Mouse (Mus musculus) midbrain, embryonic 15.5 days (tissue): ENCODE measurements around the gene Drd5. TPM values are rescaled to one million over a fixed set of nuclear protein-coding genes. Genes with fewer than 3 reads are reported as not detected.

ENCODE experiments used
- ATAC-seq: fragments of 200-750 bp; cut with Nextera tagmentation; replicated peaks from 2 replicates; pipeline ENCODE4 v1.8.0; 2017; ENCODE audit warnings: moderate TSS enrichment
- H3K27ac ChIP-seq: fragments of 300-500 bp; sonication (generic); 2 replicates; pipeline ENCODE4 v1.5.1; 2015; ENCODE audit warnings: mild to moderate bottlenecking, inconsistent platforms
- H3K27me3 ChIP-seq: fragments of 300-500 bp; sonication (generic); replicated peaks from 2 replicates; pipeline ENCODE4 v1.6.1; 2015; ENCODE audit warnings: inconsistent platforms
- H3K36me3 ChIP-seq: fragments of 300-500 bp; sonication (generic); replicated peaks from 2 replicates; pipeline ENCODE4 v1.6.1; 2015; ENCODE audit warnings: inconsistent platforms
- H3K4me1 ChIP-seq: fragments of 300-500 bp; sonication (generic); 2 replicates; pipeline ENCODE4 v1.6.1; 2015; ENCODE audit warnings: inconsistent platforms
- H3K4me2 ChIP-seq: fragments of 300-500 bp; sonication (generic); 2 replicates; pipeline ENCODE4 v1.6.1; 2015; ENCODE audit warnings: inconsistent platforms, mild to moderate bottlenecking, moderate library complexity
- H3K4me3 ChIP-seq: fragments of 300-500 bp; sonication (generic); 2 replicates; pipeline ENCODE4 v1.5.1; 2015; ENCODE audit warnings: mild to moderate bottlenecking, inconsistent platforms
- H3K9ac ChIP-seq: fragments of 300-500 bp; sonication (generic); 2 replicates; pipeline ENCODE4 v1.6.1; 2015; ENCODE audit warnings: mild to moderate bottlenecking, inconsistent platforms
- H3K9me3 ChIP-seq: fragments of 300-500 bp; sonication (generic); 2 replicates; pipeline ENCODE4 v1.6.1; 2016; ENCODE audit warnings: inconsistent platforms
- WGBS: fragments of 180-500 bp; shearing (Covaris S2); methylation state at CpG from one replicate; pipeline ENCODE4 v1.1.7; 2015; ENCODE audit warnings: mixed read lengths; 5-methylcytosine and 5-hydroxymethylcytosine counted together
- polyA plus RNA-seq: library from polyadenylated mRNA; unstranded; fragments of >200 nt; fragmentation: Nextera tagmentation; extraction: Ambion mirVana; gene quantifications from 2 replicates; pipeline ENCODE4 v1.2.1, GENCODE M21; 2015

Drd5 gene
- polyA plus RNA-seq, 1 experiment from 2014 or later: 0.76 TPM

GRCm38 (mm10) chr5:38302651-38303050 is 16.5 kb upstream of the Drd5 start:
- Histone ChIP-seq H3K9me3 (no peaks in the 10 kb centered on the region), H3K4me1 (no peaks in the 10 kb centered on the region), H3K9ac (no peak overlapping the region), H3K4me2 (no peak overlapping the region), H3K27ac (no peak overlapping the region), H3K27me3 (no peaks in the 10 kb centered on the region), H3K36me3 (no peaks in the 10 kb centered on the region), H3K4me3 (no peak overlapping the region)
- ATAC-seq: no peak
- WGBS: 17% methylated on average over 12 of the region's 12 CpGs

DNA sequence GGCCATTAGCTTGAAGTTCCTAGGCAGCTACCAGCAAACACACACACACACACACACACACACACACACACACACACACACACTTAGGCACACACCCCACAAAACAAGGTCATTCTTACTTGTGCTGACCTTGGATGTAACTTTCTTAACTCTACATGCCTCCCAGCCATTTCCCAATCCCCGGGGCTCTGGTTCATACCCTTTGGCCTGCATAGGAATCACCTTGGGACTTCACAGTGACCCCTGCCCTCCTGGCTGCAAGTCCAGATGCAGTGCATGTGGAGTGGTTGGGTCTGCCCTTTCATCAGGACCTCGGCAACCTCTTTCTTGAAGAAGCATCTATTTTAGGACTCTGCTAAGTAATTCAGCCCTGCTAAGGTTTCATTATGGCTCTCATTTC is 13.9 kb upstream of the Drd5 start:
- Histone ChIP-seq H3K36me3 (no peaks in the 10 kb centered on the region), H3K4me3 (no peak overlapping the region), H3K27me3 (peaks cover 8% of the 10 kb centered on the region), H3K9me3 (no peaks in the 10 kb centered on the region), H3K27ac (no peak overlapping the region), H3K4me2 (no peak overlapping the region), H3K9ac (no peak overlapping the region), H3K4me1 (no peaks in the 10 kb centered on the region; the same call in 1 of the 2 replicates)
- 84% methylated on average over 2 of the region's 2 CpGs for WGBS
- ATAC-seq: no peak

DNA sequence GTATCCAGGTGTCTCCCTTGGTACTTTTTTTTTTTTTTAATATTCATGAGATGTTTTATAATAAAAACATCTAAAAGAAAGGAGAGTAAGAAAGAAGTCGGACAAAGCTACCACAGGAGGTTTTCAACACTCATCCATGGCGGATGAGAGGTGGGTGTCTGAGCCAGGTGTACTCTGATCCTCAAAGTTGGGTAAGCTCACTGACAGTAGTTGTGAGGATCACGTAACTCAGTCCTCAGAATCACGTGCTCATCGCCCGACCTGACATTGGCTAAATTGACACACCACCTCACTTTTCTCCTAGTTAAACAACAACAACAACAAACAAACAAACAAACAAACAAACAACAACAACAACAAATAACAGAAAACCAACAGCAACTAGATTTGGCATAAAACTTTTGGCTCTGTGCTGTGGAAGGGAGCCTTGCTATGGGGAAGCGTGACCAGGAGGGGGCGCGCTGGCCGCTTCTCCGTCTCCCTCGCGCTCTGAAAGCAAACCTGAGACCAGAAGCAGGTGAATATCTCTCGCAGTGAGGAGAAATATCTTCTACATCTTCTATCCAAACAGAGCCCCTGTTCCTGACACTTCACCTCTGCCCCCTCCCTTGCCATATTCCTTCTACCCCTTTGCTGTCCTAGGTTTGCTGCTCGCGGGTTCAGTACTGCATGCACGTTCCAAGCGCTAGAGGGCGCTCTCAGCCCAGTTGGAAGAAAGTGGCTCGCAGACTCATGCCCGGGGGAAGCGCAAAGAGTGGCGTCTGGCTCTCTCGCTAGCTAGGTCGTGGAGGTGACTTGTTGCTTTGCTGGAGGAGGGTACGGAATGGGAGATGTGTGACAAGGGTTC is 11.7 kb upstream of the Drd5 start:
- 10% methylated on average over 26 of the region's 26 CpGs for WGBS

GRCm38 (mm10) chr5:38308873-38309272 is 10.3 kb upstream of the Drd5 start:
- Histone ChIP-seq H3K4me2 (no peak overlapping the region), H3K9ac (no peak overlapping the region), H3K4me3 (no peak overlapping the region), H3K27ac (no peak overlapping the region), H3K36me3 (no peaks in the 10 kb centered on the region), H3K27me3 (peaks cover 8% of the 10 kb centered on the region), H3K9me3 (no peaks in the 10 kb centered on the region), H3K4me1 (no peaks in the 10 kb centered on the region; the same call in 1 of the 2 replicates)
- ATAC-seq: 0 out of 2 replicates have a peak, but pooled peaks have one; percentile 22
- WGBS: 52% methylated on average over 5 of the region's 5 CpGs

More for the DNA sequence above, 11.7 kb upstream of the Drd5 start:
- peak; percentile 91 for ATAC-seq
- Histone ChIP-seq H3K27ac (no peak overlapping the region), H3K4me3 (peak overlapping the region; percentile 42), H3K4me1 (no peaks in the 10 kb centered on the region; the same call in 1 of the 2 replicates), H3K36me3 (no peaks in the 10 kb centered on the region), H3K9ac (peak overlapping the region; percentile 49; the same call in 1 of the 2 replicates), H3K27me3 (peaks cover 8% of the 10 kb centered on the region), H3K9me3 (no peaks in the 10 kb centered on the region), H3K4me2 (peak overlapping the region; percentile 73)

GRCm38 (mm10) chr5:38309795-38310194 is 9.4 kb upstream of the Drd5 start:
- Histone ChIP-seq H3K9ac (no peak overlapping the region), H3K36me3 (no peaks in the 10 kb centered on the region), H3K4me2 (no peak overlapping the region), H3K4me3 (no peak overlapping the region), H3K27me3 (peaks cover 8% of the 10 kb centered on the region), H3K4me1 (no peaks in the 10 kb centered on the region; the same call in 1 of the 2 replicates), H3K9me3 (no peaks in the 10 kb centered on the region), H3K27ac (no peak overlapping the region)
- WGBS: 75% methylated on average over 3 of the region's 3 CpGs
- no peak for ATAC-seq

DNA sequence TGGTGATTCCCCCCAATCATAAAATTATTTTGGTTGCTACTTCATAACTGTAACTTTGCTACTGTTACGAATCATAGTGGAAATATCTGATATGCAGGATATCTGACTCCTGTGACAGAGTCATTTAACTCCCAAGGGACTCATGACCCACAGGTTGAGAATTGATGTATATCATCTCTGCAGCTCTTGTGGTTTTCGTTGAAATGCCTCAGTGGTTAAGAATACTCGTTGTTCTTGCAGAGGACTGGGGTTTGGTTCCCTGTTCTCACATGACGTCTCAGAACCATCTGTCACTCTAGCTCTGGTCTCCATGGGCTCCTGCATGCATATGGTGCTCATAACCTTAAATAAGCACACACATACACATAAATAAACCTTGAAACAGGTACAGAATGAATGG is 14.2 kb downstream of the Drd5 start:
- Histone ChIP-seq H3K27me3 (no peaks in the 10 kb centered on the region), H3K4me2 (no peak overlapping the region), H3K9me3 (no peaks in the 10 kb centered on the region), H3K4me1 (no peaks in the 10 kb centered on the region), H3K36me3 (no peaks in the 10 kb centered on the region), H3K4me3 (no peak overlapping the region), H3K9ac (no peak overlapping the region), H3K27ac (no peak overlapping the region)
- 75% methylated on average over 4 of the region's 4 CpGs for WGBS
- no peak for ATAC-seq

GRCm38 (mm10) chr5:38334582-38334981 is 15.4 kb downstream of the Drd5 start:
- Histone ChIP-seq H3K4me3 (no peak overlapping the region), H3K9ac (no peak overlapping the region), H3K36me3 (no peaks in the 10 kb centered on the region), H3K4me1 (no peaks in the 10 kb centered on the region), H3K27me3 (no peaks in the 10 kb centered on the region), H3K9me3 (no peaks in the 10 kb centered on the region), H3K27ac (no peak overlapping the region), H3K4me2 (no peak overlapping the region)
- no peak for ATAC-seq
- WGBS: 38% methylated on average over 1 of the region's 1 CpGs

- 0 out of 2 replicates have a peak, but pooled peaks cover 8% of the 10 kb centered on the region for H3K4me1 ChIP-seq
- 40% methylated on average over 3 of the region's 3 CpGs for WGBS
- H3K9ac ChIP-seq: no peak overlapping the region
- no peaks in the 10 kb centered on the region for H3K36me3 ChIP-seq
- ATAC-seq: peak; percentile 40; the same call in 1 of the 2 replicates
- no peak overlapping the region for H3K27ac ChIP-seq
- no peaks in the 10 kb centered on the region for H3K27me3 ChIP-seq
- H3K4me3 ChIP-seq: no peak overlapping the region
- H3K9me3 ChIP-seq: no peaks in the 10 kb centered on the region
- no peak overlapping the region for H3K4me2 ChIP-seq
Measured at GRCm38 (mm10) chr5:38343101-38343500, 23.9 kb downstream of the Drd5 start.

DNA sequence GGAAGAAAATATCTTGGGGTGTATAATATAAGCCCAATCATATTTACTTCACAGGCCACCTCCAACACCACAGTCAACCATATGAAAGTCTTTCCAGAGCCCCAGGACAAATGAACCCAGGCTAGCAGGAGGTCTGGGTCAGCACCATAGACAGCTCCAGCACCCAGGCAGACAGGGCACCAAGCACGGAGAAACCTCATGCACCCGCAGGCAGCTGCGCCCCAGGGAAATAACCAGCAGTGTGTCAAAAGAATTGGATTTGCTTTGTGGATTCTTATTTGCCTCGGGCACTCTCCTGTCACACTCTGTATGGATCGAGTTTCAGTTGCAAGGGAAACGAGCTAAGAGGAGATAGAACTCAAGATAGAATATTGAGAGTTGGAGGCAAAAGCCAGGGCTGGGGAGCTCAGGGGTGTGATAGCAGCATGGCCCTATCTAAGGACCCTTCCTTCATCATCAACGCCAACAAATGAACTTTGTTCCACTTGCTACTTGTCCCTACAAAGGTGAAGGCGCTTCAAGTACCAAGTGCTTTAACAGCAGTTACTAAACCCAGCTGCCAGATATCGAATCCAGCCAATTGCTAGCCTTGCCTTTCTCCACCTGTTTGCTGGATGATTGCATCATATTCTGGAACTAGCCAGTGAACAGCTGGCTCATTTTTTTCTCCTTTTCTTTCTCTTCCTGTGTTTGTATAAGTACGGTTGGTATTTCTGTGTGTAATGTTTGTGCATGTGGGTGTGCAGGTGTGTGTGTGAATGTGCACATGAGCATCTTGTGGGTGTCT is 27.7 kb downstream of the Drd5 start:
- Histone ChIP-seq H3K4me2 (no peak overlapping the region), H3K27ac (no peak overlapping the region), H3K4me3 (no peak overlapping the region), H3K4me1 (0 out of 2 replicates have a peak, but pooled peaks cover 13% of the 10 kb centered on the region), H3K36me3 (no peaks in the 10 kb centered on the region), H3K9me3 (no peaks in the 10 kb centered on the region), H3K27me3 (no peaks in the 10 kb centered on the region), H3K9ac (no peak overlapping the region)
- ATAC-seq: no peak
- 35% methylated on average over 10 of the region's 10 CpGs for WGBS

- no peak for ATAC-seq
- 0 out of 2 replicates have a peak, but pooled peaks cover 13% of the 10 kb centered on the region for H3K4me1 ChIP-seq
- 21% methylated on average over 5 of the region's 5 CpGs for WGBS
- no peak overlapping the region for H3K9ac ChIP-seq
- no peak overlapping the region for H3K27ac ChIP-seq
- no peaks in the 10 kb centered on the region for H3K9me3 ChIP-seq
- no peak overlapping the region for H3K4me2 ChIP-seq
- H3K36me3 ChIP-seq: no peaks in the 10 kb centered on the region
- H3K27me3 ChIP-seq: no peaks in the 10 kb centered on the region
- no peak overlapping the region for H3K4me3 ChIP-seq
Measured at GRCm38 (mm10) chr5:38350351-38350929, 31.3 kb downstream of the Drd5 start.

DNA sequence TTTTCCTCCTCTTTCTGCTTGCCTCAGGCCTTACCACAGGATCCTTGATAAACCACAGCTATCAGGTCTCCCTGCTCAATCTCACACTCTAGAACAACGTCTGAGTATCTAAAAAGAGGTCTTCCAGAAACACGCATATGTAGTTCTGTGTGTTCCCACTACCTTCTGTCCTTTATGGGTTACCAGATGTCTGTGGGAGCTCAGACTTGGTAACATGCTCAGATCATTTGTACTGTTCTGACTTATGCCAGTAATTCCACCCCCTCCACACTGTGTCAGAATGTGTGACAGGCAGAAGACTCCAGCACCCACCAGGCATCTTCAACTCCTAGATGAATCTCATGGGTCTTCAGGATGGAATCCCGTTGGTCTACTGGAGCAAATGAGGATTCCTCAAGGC is 37.8 kb downstream of the Drd5 start:
- Histone ChIP-seq H3K4me1 (0 out of 2 replicates have a peak, but pooled peaks cover 4% of the 10 kb centered on the region), H3K4me2 (no peak overlapping the region), H3K27ac (no peak overlapping the region), H3K4me3 (no peak overlapping the region), H3K9me3 (no peaks in the 10 kb centered on the region), H3K9ac (no peak overlapping the region), H3K36me3 (no peaks in the 10 kb centered on the region), H3K27me3 (no peaks in the 10 kb centered on the region)
- ATAC-seq: no peak
- WGBS: 87% methylated on average over 3 of the region's 3 CpGs

DNA sequence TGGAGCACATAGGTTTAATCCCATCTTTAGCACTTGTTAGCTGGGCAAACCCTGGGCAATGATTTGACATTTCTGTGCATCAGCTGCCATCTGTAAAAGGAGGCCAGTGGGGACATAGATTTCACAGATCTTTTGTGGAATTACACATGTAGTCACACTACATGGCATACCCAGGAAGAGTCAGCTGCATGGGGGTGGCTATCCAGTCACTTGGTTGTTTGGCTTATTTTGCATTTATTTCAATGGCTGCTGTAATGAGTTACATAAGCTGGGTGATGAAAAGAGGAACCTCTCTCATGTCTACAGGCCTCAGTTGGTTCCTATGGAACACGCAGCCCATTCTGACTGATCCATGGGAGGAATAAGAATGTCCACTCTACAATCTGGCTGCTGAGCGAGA is 40.5 kb downstream of the Drd5 start:
- no peaks in the 10 kb centered on the region for H3K9me3 ChIP-seq
- H3K4me3 ChIP-seq: no peak overlapping the region
- H3K36me3 ChIP-seq: no peaks in the 10 kb centered on the region
- H3K27me3 ChIP-seq: no peaks in the 10 kb centered on the region
- no peak overlapping the region for H3K4me2 ChIP-seq
- WGBS: 66% methylated on average over 2 of the region's 2 CpGs
- 0 out of 2 replicates have a peak, but pooled peaks cover 4% of the 10 kb centered on the region for H3K4me1 ChIP-seq
- ATAC-seq: no peak
- no peak overlapping the region for H3K9ac ChIP-seq
- H3K27ac ChIP-seq: no peak overlapping the region; the same call in 1 of the 2 replicates
